Mouse (Mus musculus): ENCODE results near the gene Kcnh8.
A peak's percentile ranks its signal among the peaks of the same experiment; 100 is the strongest.

The Kcnh8 gene

GRCm38 (mm10) chr17:52602093-52602780, at the start of gene Kcnh8:
Kcnh8 (plus strand) TSS chr17:52602709.
- DNase-seq (ENCODE audit: low spot score in 2 of 2), result peak; percentile 23 to 48

GRCm38 (mm10) chr17:52559961-52560720, 42.4 kb upstream of the Kcnh8 start:
- DNase-seq (ENCODE audit: low spot score in 2 of 2), result peak in 1 of 2 experiments; percentile 53

DNA sequence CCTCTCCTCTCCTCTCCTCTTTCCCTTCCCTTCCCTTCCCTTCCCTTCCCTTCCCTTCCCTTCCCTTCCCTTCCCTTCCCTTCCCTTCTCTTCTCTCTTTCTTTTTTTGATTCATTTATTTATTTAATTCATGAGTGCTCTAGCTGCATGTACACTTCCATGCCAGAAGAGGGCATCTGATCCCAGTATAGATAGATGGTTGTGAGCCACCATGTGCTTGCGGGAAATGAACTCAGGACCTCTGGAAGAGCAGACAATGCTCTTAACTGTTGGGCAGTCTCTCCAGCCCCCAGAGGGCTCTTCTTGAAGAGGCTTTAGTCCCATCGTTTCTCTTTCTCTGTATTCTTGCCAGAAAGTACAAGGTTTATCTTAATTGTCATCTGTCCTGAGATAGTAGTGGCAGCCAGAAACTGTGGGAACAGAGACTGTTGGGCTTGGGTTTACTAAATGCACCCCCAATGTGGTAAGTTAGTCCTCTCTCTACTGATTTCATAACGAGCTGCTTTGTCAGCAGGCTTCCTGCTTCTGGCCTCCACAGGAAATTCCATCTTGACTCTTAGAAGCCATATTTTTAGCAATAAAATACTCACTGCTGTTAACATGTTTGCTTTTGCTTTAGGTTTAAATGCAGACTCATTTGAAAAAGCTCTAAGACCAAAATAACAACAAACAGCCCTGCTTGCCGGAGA, 36.9 kb upstream of the Kcnh8 start:
- no peak for DNase-seq (ENCODE audit: low spot score in 2 of 2)

DNA sequence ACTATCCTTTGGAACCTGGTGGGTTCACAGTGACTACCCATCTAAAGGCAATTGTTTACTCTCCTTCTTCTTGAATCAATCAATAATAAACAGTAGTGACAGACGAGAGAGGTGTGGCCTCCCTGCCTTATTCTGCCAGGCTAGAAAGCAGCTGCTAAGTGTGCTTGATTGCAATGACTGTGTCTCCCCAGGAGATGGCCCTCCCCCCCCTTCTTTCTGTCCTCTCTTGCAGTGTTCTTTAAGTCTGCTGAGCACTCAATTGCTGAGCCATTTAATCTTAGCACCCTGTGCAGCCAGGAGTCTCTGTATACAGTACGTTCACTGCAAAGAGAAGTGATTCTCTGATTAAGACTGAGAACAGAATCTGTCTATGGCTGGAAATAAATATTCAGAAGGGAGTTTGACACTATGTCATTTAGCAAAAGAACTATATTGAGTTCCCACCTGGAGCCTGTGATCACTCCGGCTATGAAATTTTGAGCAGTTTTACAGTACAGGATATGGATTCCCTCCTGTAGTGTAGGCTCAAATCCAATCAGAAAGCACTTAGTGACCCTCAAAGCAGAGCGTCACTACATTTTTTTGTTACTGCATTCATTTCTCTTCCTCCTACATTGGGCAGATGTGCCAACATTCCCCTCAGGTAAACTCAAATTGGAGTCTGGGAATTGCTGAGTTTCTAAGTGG, 32.8 kb upstream of the Kcnh8 start:
- DNase-seq (ENCODE audit: low spot score in 2 of 2), result peak in 1 of 2 experiments; percentile 5

GRCm38 (mm10) chr17:52572229-52572628, 30.3 kb upstream of the Kcnh8 start:
- DNase-seq (ENCODE audit: low spot score in 2 of 2), result no peak

DNA sequence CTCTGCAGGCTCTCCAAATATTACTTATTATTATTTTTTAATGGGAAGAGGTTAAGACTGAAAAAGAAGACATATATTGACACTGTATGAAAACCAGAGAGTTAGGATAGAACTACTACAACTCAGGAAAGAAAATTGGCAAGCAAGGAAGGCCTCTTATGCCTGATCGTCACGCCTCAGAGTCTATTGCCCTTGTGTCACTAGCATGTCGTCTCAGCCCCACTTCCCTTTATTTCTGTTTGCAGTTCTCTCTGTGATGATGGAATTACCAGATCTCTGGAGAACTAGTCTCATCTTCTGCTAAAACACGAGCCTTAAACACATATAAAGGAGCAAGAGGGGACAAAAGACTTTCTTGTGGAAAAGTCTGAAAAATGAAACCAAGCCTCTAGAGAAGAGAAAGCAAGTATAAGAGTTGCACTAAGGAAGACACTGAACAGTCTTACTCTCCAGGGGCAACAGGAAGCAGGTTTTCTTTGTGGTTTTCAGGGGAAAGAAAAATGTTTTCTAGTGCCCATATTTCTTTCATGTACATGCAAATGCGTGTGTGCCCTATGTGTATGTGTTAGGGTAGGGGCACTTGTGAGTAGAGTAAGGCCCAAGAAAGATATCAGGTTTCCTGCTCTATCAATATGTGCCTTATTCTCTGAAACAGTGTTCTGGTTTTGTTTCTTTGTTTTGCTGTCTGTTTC, 10.9 kb upstream of the Kcnh8 start:
- DNase-seq (ENCODE audit: low spot score in 2 of 2), result no peak

- DNase-seq (ENCODE audit: low spot score in 2 of 2), result no peak
Observed at GRCm38 (mm10) chr17:52599141-52599540, 3.4 kb upstream of the Kcnh8 start.

- DNase-seq (ENCODE audit: low spot score in 2 of 2), result peak; percentile 46 to 74
Observed at GRCm38 (mm10) chr17:52600882-52601371, 1.6 kb upstream of the Kcnh8 start.

- DNase-seq (ENCODE audit: low spot score in 2 of 2), result no peak
Observed at GRCm38 (mm10) chr17:52602781-52603170, 267 bp downstream of the Kcnh8 start.

- DNase-seq (ENCODE audit: low spot score in 2 of 2), result no peak
Observed at GRCm38 (mm10) chr17:52603411-52603810, 902 bp downstream of the Kcnh8 start.

DNA sequence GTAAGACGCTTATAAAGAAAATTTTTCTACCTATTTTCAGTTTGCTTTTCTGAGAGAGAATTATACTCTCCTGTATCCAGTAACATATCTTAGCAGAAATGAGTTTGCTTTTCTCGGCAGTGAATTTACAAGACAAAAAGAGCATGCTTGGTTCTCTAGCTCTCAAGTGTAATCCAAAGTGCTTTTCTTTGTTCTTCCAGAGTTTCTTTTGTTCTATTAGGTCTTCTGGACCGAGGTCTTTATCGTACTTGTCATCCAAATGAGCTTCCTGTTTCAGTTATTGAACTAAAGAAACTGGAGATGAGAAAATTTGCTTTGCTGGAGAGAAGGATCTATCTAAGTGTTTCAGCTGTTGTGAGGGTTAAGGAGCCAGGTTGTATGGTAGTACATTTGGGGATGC, 8.9 kb downstream of the Kcnh8 start:
- no peak for DNase-seq (ENCODE audit: low spot score in 2 of 2)

DNA sequence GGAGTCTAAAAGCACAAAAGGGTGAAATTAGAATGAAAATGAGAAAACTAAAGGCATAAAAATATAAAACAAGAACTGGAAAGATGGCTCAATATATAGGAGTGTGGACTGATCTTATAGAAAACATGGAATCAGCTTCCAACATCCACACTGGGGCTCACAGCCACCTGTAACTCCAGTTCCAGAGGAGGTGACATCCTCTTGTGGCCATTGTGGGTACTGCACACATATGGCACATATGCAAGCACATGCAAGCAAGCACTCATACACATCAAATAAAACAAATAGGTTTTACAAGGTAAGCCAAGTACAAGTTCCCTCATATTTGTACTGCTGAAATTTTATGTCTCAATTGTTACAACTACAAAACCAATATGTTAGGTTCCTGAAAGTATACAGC, 46.7 kb downstream of the Kcnh8 start:
- no peak for DNase-seq (ENCODE audit: low spot score in 2 of 2)

- DNase-seq (ENCODE audit: low spot score in 2 of 2), result no peak
Observed at GRCm38 (mm10) chr17:52691988-52692387, 89.5 kb downstream of the Kcnh8 start.

DNA sequence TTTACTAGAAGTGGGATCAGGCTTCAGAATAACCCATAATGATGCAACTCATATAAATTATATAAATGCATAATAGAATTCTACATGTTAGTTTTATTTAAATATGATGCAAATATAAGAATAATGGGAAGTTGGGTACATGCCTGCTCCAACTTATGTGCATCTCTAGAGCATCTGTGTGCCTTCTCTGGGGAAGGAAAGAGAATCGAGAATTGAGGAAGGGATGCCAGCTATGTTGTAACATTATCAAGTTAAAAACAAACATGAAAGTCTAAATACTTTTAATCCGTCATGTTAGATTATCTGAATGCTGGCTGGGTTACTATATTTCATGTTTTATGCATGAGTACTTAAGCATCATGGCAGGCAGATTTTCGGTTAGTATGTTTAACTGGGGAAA, 99.4 kb downstream of the Kcnh8 start:
- DNase-seq (ENCODE audit: low spot score in 2 of 2), result no peak

DNA sequence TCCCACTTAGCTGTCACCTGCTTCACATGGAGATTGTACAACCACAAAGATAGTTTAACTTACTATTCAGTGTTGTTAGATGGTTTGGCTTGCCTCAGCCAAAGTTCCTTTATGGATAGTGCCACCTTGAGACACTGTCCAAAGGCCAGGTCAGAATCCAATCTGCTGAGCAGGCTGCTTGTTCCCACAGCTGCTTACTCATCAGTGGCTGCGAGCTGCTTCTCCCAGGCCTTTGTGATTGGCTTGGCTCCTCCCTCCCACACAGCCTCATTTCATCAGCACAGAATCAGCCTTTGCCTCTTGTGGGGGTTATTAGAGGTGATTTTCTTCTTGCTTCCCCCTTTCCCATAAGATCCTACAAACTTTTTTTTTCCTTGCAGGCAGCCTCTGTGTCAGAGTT, 109.8 kb downstream of the Kcnh8 start:
- DNase-seq (ENCODE audit: low spot score in 2 of 2), result no peak

DNA sequence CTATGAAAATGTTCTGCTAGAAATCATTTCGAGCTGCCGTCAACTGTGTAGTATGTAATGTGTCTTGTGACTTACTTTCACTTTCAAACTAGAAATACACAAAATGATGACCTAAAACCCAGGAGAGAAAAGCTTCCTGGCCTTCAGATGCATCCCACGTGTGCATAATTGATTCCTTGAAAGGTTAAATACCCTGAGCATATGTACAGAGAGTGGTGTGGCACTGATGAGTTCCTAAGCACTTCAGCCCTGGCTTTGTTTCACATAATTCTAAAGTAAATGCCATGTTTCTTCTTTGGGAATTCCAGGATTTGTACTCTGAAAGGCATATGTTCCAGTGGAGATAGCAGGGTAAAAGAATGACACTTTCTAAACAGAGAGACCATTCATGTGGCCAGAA, 119.7 kb downstream of the Kcnh8 start:
- no peak for DNase-seq (ENCODE audit: low spot score in 2 of 2)

DNA sequence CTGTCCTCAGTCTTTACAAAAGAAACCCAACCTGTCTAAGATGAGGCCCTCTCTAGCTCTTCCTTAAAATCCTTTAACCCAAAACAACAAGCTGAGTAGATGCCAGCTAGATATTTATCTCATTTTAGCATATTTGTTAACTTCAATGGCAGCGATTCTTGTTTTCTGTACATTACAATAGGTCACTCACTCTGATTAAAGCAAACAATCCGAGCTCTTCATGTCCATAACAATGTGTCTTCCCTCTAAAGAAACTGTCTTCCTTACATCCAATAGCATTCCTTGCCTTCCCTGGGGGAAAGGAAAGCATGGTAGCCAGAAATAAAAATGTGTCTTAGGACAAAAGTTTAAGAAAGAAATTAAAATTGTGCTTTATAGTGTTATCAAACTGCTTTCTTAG, 126.3 kb downstream of the Kcnh8 start:
- DNase-seq (ENCODE audit: low spot score in 2 of 2), result no peak

GRCm38 (mm10) chr17:52738436-52738835, 135.9 kb downstream of the Kcnh8 start:
- no peak for DNase-seq (ENCODE audit: low spot score in 2 of 2)

GRCm38 (mm10) chr17:52788151-52788550, 185.6 kb downstream of the Kcnh8 start:
- DNase-seq (ENCODE audit: low spot score in 2 of 2), result no peak

DNA sequence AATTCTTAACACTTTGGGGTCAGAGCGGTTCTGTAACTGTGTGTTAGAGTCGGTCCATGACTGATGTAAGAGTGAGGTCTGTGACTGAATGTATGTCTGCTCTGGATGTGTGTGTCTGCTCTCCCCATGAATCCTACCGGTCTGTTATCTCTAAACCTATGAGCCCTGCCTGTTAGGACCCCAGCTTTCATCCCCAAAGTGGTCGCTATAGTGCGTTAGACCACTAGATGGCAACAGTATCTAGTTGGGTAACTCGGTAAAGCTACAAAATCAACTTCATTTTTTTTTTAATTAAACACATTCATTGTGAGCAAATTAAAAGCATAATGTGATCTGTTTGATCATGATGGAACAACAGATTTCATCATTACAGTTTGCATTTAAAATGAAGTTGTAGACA, 202.0 kb downstream of the Kcnh8 start:
- DNase-seq (ENCODE audit: low spot score in 2 of 2), result no peak

- DNase-seq (ENCODE audit: low spot score in 2 of 2), result peak in 1 of 2 experiments; percentile 9
Observed at GRCm38 (mm10) chr17:52810773-52811172, 208.3 kb downstream of the Kcnh8 start.

All from cerebellum, postnatal 4 days (tissue).